Mouse (Mus musculus) lung, postnatal 14 days (tissue): ENCODE data around the gene Hist4h4.

Experiments used
- DNase-seq: peaks from one replicate; pipeline ENCODE4 v3.0.0; 2021

Hist4h4 gene

DNA sequence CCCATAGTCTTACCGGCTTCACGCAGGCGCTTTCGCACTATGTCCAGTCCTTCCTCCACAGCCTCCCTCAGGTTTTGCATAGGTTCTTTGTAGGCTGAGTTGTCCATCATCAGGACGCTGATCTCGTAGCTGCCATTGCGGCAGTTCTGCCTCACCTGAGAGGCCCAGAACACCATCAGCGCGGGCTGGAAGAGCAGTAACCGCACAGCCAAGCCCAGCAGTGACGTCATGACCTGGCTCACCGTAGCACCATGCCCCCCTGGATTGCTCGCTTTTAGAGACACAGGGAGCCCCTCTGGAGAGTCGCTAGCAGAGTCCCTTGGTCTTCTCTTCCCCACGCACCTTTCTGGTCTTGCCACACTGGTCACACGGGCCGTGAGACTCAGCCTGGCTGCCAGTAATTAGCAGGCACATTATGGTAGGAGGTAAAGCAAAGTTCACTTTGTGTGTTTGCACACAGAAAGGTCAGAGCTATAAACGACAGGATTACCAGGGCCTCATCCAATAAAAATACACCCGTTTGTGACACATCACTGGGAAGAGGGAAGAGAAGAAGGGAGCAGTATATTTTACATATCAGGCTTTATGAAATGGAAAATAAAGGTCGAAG is 22.7 kb downstream of the Hist4h4 start, which contains the start of gene Gucy2c:
Gene Gucy2c (minus strand): TSS at position 389 of the 610 bp plus-strand sequence.
- DNase-seq = no peak

DNA sequence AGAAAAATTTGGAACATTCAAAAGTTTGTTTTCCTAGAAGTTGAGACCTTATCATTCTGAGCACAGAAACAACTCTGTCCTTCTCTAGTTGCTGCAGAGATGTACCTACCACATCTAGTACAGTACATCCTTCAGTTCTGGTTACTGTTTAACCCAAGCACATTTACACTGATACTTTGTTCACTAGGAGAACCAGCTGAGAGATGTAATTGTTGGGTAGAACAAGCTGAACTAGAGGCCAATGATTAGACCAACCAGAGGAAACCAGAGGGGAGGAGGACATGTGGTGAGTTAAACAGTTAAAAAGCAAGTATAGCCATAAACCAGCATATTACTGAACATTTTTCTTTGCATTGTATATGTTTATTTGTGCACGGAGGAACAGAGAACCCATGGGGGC is 27.8 kb downstream of the Hist4h4 start:
- no peak for DNase-seq

DNA sequence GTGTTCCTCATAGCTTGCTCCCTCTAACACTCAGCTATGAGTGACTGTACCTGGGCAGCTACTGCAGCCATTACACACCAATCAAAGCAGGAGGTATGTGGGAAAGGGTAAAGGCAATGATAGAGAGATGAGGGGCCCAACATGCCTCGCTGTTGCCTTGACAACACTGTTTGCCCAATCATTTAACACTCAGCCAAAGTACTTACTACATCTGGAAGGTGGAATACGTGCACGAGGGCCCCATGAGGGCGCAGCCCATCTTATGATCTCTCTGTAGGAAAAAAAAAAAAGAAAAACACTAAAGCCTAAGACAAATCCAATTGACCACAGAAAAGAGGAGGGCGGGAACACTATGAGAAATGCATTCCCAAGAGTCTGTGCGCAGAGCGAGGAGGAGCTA is 34.4 kb downstream of the Hist4h4 start:
- no peak for DNase-seq

DNA sequence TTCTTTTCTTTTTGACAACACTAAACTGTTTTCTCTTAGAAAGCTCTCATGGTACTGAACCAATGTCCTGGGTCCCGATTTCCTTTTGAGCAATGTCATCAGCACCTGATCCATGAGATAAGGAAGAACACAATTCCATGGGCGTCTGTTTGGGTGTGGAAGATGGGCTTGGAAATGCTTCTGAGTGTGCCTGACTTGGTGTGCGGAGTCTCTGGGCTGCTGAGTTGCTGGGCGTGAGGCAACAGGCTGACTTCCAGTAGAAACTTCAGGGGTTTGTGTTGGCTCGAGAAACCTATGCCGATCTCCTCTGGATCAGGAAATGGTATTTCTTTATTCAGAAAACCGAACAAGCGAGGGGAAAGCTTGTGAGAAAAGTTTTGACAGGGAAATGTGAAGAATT is 35.1 kb downstream of the Hist4h4 start:
- no peak for DNase-seq

DNA sequence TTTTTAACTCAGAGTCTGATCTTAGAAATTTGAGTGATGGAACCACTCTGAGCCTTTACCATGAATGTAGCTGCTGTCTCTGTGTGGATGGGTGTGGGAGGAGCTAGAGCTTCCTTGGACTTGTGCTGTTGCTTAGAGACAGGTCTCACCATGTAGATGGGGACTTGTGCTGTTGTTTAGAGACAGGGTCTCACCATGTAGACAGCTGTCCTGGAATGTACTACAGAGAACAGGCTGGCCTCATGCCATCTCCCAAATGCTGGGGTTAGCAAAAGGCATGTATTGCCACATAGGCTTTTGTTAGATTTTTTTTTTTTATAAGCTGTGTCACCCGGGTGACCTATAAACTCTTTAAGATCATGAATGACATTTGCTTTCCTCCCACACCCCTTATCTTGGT is 40.3 kb downstream of the Hist4h4 start:
- DNase-seq = peak; percentile 39
